Mouse (Mus musculus): ENCODE data around the gene Adamts2. TPM values are rescaled to one million over a fixed set of nuclear protein-coding genes. Genes with fewer than 3 reads are reported as not detected.

Adamts2 gene
- polyA plus RNA-seq, 1 experiment from 2014 or later = 1.8 TPM

DNA sequence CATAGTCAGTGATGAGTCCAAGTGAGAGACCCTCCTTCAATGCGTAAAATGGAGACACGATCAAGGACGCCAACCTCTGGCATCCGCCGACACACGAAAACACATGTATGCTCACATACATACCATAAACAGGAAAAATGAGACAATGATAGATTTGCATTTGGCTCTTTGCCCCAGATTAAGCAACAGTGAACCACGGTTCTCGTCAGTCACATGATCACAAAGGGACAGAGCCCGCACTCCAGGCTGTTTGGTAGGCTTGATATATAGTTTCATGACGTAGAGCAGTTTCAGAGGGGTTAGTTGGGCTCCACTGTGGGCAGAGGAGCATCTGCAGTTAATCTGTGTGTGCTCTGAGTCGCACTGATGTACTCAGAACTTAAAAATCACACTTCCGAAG is 98.1 kb downstream of the Adamts2 start:
- Histone ChIP-seq H3K36me3 (ENCODE audit: control insufficient read depth, insufficient read depth, low read length) (no peaks in the 10 kb centered on the region), H3K27me3 (ENCODE audit: control insufficient read depth, insufficient read depth, low read length) (no peaks in the 10 kb centered on the region), H3K9ac (ENCODE audit: low read depth, low read length) (no peak overlapping the region), H3K27ac (ENCODE audit: low read depth, low read length) (no peak overlapping the region), H3K4me1 (replicated peaks; ENCODE audit: control insufficient read depth, insufficient read depth, low read length) (no peaks in the 10 kb centered on the region), H3K9me3 (ENCODE audit: control insufficient read depth, low read length) (no peaks in the 10 kb centered on the region), H3K4me3 (ENCODE audit: low read depth, low read length) (no peak overlapping the region), H3K4me2 (replicated peaks; ENCODE audit: low read depth, low read length) (no peak overlapping the region)
- ATAC-seq (ENCODE audit: low FRiP score) (no peak), DNase-seq (ENCODE audit: low spot score) (no peak)
- 94% methylated on average over 12 of the region's 12 CpGs for WGBS

DNA sequence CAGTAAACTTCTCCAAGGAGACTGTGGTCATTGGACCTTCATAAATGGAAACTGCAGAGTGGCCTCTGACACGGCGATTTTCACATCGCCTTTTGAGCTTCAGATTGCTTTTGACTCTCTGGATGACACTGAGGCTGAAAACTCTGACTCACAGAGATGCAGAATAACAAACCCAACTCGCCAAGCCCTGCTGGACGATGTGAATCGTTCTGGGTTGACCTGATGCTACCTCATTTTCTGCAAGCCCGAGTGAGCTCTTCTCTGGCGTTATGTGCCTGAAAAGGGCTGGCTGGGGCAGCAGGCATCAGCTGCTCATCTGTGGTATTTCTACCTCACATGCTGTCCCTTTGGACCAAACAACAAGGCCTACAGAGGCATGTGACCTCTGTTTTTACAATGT is 98.6 kb downstream of the Adamts2 start:
- no peaks in the 10 kb centered on the region for H3K36me3 ChIP-seq (ENCODE audit: control insufficient read depth, insufficient read depth, low read length)
- H3K27ac ChIP-seq (ENCODE audit: low read depth, low read length) = no peak overlapping the region
- no peak overlapping the region for H3K9ac ChIP-seq (ENCODE audit: low read depth, low read length)
- H3K4me2 ChIP-seq (replicated peaks; ENCODE audit: low read depth, low read length) = no peak overlapping the region
- no peak for ATAC-seq (ENCODE audit: low FRiP score)
- 92% methylated on average over 8 of the region's 8 CpGs for WGBS
- H3K4me3 ChIP-seq (ENCODE audit: low read depth, low read length) = no peak overlapping the region
- no peaks in the 10 kb centered on the region for H3K4me1 ChIP-seq (replicated peaks; ENCODE audit: control insufficient read depth, insufficient read depth, low read length)
- DNase-seq (ENCODE audit: low spot score) = no peak
- no peaks in the 10 kb centered on the region for H3K27me3 ChIP-seq (ENCODE audit: control insufficient read depth, insufficient read depth, low read length)
- no peaks in the 10 kb centered on the region for H3K9me3 ChIP-seq (ENCODE audit: control insufficient read depth, low read length)

GRCm38 (mm10) chr11:50703397-50703796 is 101.5 kb downstream of the Adamts2 start:
- Histone ChIP-seq H3K9ac (ENCODE audit: low read depth, low read length) (no peak overlapping the region), H3K27me3 (ENCODE audit: control insufficient read depth, insufficient read depth, low read length) (no peaks in the 10 kb centered on the region), H3K4me1 (replicated peaks; ENCODE audit: control insufficient read depth, insufficient read depth, low read length) (no peaks in the 10 kb centered on the region), H3K27ac (ENCODE audit: low read depth, low read length) (no peak overlapping the region), H3K9me3 (ENCODE audit: control insufficient read depth, low read length) (no peaks in the 10 kb centered on the region), H3K4me2 (replicated peaks; ENCODE audit: low read depth, low read length) (no peak overlapping the region), H3K36me3 (ENCODE audit: control insufficient read depth, insufficient read depth, low read length) (no peaks in the 10 kb centered on the region), H3K4me3 (ENCODE audit: low read depth, low read length) (no peak overlapping the region)
- DNase-seq (ENCODE audit: low spot score) (no peak), ATAC-seq (ENCODE audit: low FRiP score) (no peak)
- 77% methylated on average over 7 of the region's 7 CpGs for WGBS

DNA sequence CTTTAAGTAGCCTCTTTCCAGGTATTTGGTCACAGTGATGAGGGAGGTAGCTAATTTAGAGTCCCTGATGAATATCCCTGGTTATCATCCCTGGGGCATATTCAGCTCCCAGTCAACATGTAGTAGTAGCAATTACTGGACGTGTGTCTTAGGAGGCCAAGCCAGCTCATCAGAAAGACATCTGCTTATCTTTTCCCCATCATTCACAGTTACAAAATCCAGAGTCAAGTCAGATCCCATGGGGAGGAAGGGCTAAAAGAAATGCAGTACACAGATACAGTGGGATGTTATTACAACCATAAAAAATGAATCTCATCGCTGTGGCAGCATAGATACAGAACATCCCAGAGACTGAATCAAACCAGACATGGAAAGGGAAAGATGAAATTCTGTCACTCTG is 102.6 kb downstream of the Adamts2 start:
- DNase-seq (ENCODE audit: low spot score) (no peak), ATAC-seq (ENCODE audit: low FRiP score) (no peak)
- H3K27ac ChIP-seq (ENCODE audit: low read depth, low read length) = no peak overlapping the region
- H3K4me1 ChIP-seq (replicated peaks; ENCODE audit: control insufficient read depth, insufficient read depth, low read length) = no peaks in the 10 kb centered on the region
- no peak overlapping the region for H3K4me3 ChIP-seq (ENCODE audit: low read depth, low read length)
- no peaks in the 10 kb centered on the region for H3K9me3 ChIP-seq (ENCODE audit: control insufficient read depth, low read length)
- no peak overlapping the region for H3K4me2 ChIP-seq (replicated peaks; ENCODE audit: low read depth, low read length)
- H3K36me3 ChIP-seq (ENCODE audit: control insufficient read depth, insufficient read depth, low read length) = no peaks in the 10 kb centered on the region
- 84% methylated on average over 2 of the region's 2 CpGs for WGBS
- no peak overlapping the region for H3K9ac ChIP-seq (ENCODE audit: low read depth, low read length)
- no peaks in the 10 kb centered on the region for H3K27me3 ChIP-seq (ENCODE audit: control insufficient read depth, insufficient read depth, low read length)

- H3K9ac ChIP-seq (ENCODE audit: low read depth, low read length) = no peak overlapping the region
- no peaks in the 10 kb centered on the region for H3K36me3 ChIP-seq (ENCODE audit: control insufficient read depth, insufficient read depth, low read length)
- H3K4me3 ChIP-seq (ENCODE audit: low read depth, low read length) = no peak overlapping the region
- ATAC-seq (ENCODE audit: low FRiP score) = no peak
- H3K4me1 ChIP-seq (replicated peaks; ENCODE audit: control insufficient read depth, insufficient read depth, low read length) = no peaks in the 10 kb centered on the region
- no peaks in the 10 kb centered on the region for H3K27me3 ChIP-seq (ENCODE audit: control insufficient read depth, insufficient read depth, low read length)
- no peak overlapping the region for H3K4me2 ChIP-seq (replicated peaks; ENCODE audit: low read depth, low read length)
- H3K27ac ChIP-seq (ENCODE audit: low read depth, low read length) = no peak overlapping the region
- no peaks in the 10 kb centered on the region for H3K9me3 ChIP-seq (ENCODE audit: control insufficient read depth, low read length)
- DNase-seq (ENCODE audit: low spot score) = no peak
- WGBS = 89% methylated on average over 1 of the region's 1 CpGs
Observed at GRCm38 (mm10) chr11:50707259-50707658, 105.4 kb downstream of the Adamts2 start.

DNA sequence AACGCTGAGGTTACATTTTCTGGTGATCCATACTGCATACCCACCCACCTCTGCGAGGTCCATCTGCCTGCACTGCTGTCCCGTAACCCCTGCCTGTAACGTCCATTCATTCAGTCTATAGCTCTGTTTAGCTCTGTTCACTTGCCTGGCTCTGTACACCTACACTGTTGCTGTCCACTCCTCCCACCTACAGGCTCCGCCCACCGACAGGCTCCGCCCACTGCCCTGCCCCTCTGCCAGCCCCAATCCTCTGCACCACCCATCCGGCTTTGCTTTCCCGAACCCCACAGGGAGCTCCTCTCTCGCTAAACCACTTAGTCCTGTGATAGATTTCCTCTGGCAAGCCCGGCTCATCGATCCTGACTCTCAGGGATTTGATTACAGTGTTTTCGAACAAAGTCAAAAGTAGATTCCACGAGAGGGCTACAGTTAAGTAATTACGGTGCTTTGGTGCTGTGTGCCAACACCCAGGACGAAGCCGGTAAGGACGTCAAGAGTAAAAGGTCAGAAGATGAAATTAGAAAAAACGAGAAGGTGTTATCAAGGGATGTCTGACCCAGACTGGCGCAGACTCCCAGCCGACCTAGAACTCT is 111.8 kb downstream of the Adamts2 start:
- Histone ChIP-seq H3K9ac (ENCODE audit: low read depth, low read length) (no peak overlapping the region), H3K4me2 (replicated peaks; ENCODE audit: low read depth, low read length) (no peak overlapping the region), H3K4me1 (replicated peaks; ENCODE audit: control insufficient read depth, insufficient read depth, low read length) (0 out of 2 replicates have a peak, but pooled peaks cover 2% of the 10 kb centered on the region), H3K4me3 (ENCODE audit: low read depth, low read length) (no peak overlapping the region), H3K9me3 (ENCODE audit: control insufficient read depth, low read length) (no peaks in the 10 kb centered on the region), H3K27me3 (ENCODE audit: control insufficient read depth, insufficient read depth, low read length) (no peaks in the 10 kb centered on the region), H3K36me3 (ENCODE audit: control insufficient read depth, insufficient read depth, low read length) (no peaks in the 10 kb centered on the region), H3K27ac (ENCODE audit: low read depth, low read length) (no peak overlapping the region)
- no peak for DNase-seq (ENCODE audit: low spot score)
- no peak; the same call in 1 of the 2 replicates for ATAC-seq (ENCODE audit: low FRiP score)
- 44% methylated on average over 21 of the region's 21 CpGs for WGBS

DNA sequence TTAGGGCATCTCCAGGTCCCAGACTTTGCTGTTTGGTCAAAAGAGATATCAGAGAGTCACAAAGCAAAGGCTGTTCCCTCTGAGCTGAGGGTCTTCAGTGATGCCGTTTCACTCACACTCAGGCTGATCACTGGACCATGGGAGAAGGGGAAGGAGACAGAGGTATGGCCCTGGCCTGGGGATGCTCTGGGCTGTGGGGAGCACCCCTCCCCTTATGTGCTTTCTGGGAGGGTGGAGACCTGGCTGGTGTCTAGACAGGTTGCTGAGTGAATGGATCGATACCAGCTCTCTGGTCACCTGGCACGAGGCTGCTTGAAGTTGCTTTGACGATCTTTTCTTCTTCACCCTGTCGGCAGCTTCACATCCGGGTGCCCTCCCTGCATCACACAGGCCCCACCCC is 113.2 kb downstream of the Adamts2 start:
- Histone ChIP-seq H3K9me3 (ENCODE audit: control insufficient read depth, low read length) (no peaks in the 10 kb centered on the region), H3K4me1 (replicated peaks; ENCODE audit: control insufficient read depth, insufficient read depth, low read length) (0 out of 2 replicates have a peak, but pooled peaks cover 2% of the 10 kb centered on the region), H3K36me3 (ENCODE audit: control insufficient read depth, insufficient read depth, low read length) (no peaks in the 10 kb centered on the region), H3K27ac (ENCODE audit: low read depth, low read length) (no peak overlapping the region), H3K4me3 (ENCODE audit: low read depth, low read length) (no peak overlapping the region), H3K27me3 (ENCODE audit: control insufficient read depth, insufficient read depth, low read length) (no peaks in the 10 kb centered on the region), H3K4me2 (replicated peaks; ENCODE audit: low read depth, low read length) (no peak overlapping the region), H3K9ac (ENCODE audit: low read depth, low read length) (no peak overlapping the region)
- WGBS = 66% methylated on average over 5 of the region's 6 CpGs
- ATAC-seq (ENCODE audit: low FRiP score) (no peak), DNase-seq (ENCODE audit: low spot score) (no peak)

- Histone ChIP-seq H3K4me1 (replicated peaks; ENCODE audit: control insufficient read depth, insufficient read depth, low read length) (0 out of 2 replicates have a peak, but pooled peaks cover 2% of the 10 kb centered on the region), H3K9ac (ENCODE audit: low read depth, low read length) (no peak overlapping the region), H3K36me3 (ENCODE audit: control insufficient read depth, insufficient read depth, low read length) (no peaks in the 10 kb centered on the region), H3K4me2 (replicated peaks; ENCODE audit: low read depth, low read length) (no peak overlapping the region), H3K27ac (ENCODE audit: low read depth, low read length) (no peak overlapping the region), H3K4me3 (ENCODE audit: low read depth, low read length) (no peak overlapping the region), H3K27me3 (ENCODE audit: control insufficient read depth, insufficient read depth, low read length) (no peaks in the 10 kb centered on the region), H3K9me3 (ENCODE audit: control insufficient read depth, low read length) (no peaks in the 10 kb centered on the region)
- WGBS = 64% methylated on average over 12 of the region's 12 CpGs
- DNase-seq (ENCODE audit: low spot score) = no peak
- ATAC-seq (ENCODE audit: low FRiP score) = no peak
Observed at GRCm38 (mm10) chr11:50717381-50717897, 115.6 kb downstream of the Adamts2 start.

GRCm38 (mm10) chr11:50718862-50719261 is 117.0 kb downstream of the Adamts2 start:
- Histone ChIP-seq H3K9me3 (ENCODE audit: control insufficient read depth, low read length) (no peaks in the 10 kb centered on the region), H3K27me3 (ENCODE audit: control insufficient read depth, insufficient read depth, low read length) (no peaks in the 10 kb centered on the region), H3K4me2 (replicated peaks; ENCODE audit: low read depth, low read length) (no peak overlapping the region), H3K9ac (ENCODE audit: low read depth, low read length) (no peak overlapping the region), H3K36me3 (ENCODE audit: control insufficient read depth, insufficient read depth, low read length) (no peaks in the 10 kb centered on the region), H3K4me3 (ENCODE audit: low read depth, low read length) (no peak overlapping the region), H3K27ac (ENCODE audit: low read depth, low read length) (no peak overlapping the region), H3K4me1 (replicated peaks; ENCODE audit: control insufficient read depth, insufficient read depth, low read length) (0 out of 2 replicates have a peak, but pooled peaks cover 2% of the 10 kb centered on the region)
- DNase-seq (ENCODE audit: low spot score) (no peak), ATAC-seq (ENCODE audit: low FRiP score) (no peak)
- 39% methylated on average over 6 of the region's 6 CpGs for WGBS

All from hindbrain, embryonic 11.5 days (tissue).